Mouse (Mus musculus): ENCODE data around the gene Tusc2.

DNA sequence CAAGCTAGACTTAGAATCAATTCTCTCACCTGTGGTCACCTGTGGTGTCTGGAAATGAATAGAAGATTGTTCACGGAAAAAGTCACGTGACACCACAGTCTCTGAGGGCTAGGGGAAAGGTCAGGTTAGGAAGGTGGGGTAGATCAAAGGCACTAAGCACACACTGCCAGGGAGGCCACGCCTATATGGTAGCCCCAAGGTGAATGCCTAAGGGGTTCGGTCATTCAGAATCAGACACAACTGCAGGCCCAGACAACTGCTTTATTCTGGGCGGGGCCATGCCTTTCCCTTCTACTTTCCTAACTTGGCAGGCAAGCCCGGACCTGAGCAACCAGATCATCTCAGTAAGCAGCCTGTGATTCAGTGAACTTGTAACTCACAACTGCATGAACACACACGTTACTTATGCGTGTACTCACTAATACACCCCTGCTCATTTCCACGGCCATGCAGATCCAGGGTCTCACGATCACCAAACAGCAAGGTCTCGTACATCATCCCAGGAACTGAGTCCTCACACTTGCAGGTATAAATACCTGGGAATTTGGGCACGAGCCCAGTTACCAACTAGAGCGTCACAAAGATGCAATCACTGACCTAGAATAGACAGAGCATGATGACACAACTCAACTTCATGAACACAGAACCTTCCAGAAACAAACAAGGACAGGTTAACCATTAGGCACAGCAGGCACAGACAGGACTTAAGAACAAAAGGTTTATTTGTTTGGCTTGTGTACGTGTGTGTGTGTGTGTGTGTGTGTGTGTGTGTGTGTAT is 12.7 kb downstream of the Tusc2 start:
- no peak for TF ChIP-seq CTCF (IDR thresholded peaks at IDR 0.05; ENCODE audit: extremely low read depth, insufficient read depth, low read length)
- no peak for TF ChIP-seq POLR2A (IDR thresholded peaks at IDR 0.05; ENCODE audit: extremely low read depth, insufficient read depth, low read length)
